Mouse (Mus musculus): Measurements from ENCODE around the gene Abcc8. TPM values are rescaled to one million over a fixed set of nuclear protein-coding genes. Genes with fewer than 3 reads are reported as not detected.

Abcc8 gene
- total RNA-seq (2014; fragmentation: Nextera tagmentation) (not detected in 2 replicates), total RNA-seq (2017) (0.11 and 0.23 TPM in 2 replicates), polyA plus RNA-seq (2012) (not detected in 2 replicates)

GRCm38 (mm10) chr7:46179431-46180275 lies at the start of gene Abcc8:
Abcc8 (minus strand) TSS chr7:46180033.
- Histone ChIP-seq H3K4me1 (ENCODE audit: insufficient read depth, low read depth, low read length) (no peaks in the 10 kb centered on the region), H3K27me3 (ENCODE audit: insufficient read depth, low read length) (0 out of 2 replicates have a peak, but pooled peaks cover 5% of the 10 kb centered on the region), H3K36me3 (replicated peaks) (no peaks in the 10 kb centered on the region), H3K9me3 (replicated peaks) (peaks cover 2% of the 10 kb centered on the region; the same call in 1 of the 2 replicates), H3K4me3 (ENCODE audit: low read depth, low read length) (no peak within 1 kb of the TSS)
- no peak for DNase-seq (ENCODE audit: low spot score)
- no peak for ATAC-seq (ENCODE audit: extremely low read depth, insufficient number of reproducible peaks, low FRiP score, poor library complexity, severe bottlenecking)
- no peak for TF ChIP-seq GATA2 (IDR thresholded peaks at IDR 0.05; ENCODE audit: borderline replicate concordance, low read depth, low read length)
- no peak for TF ChIP-seq GATA1 (IDR thresholded peaks at IDR 0.05; ENCODE audit: borderline replicate concordance, low read length)
- TF ChIP-seq TAL1 (conservative IDR thresholded peaks at IDR 0.05; ENCODE audit: low read depth, low read length) = no peak
- no peak for TF ChIP-seq POLR2AphosphoS5 (IDR thresholded peaks at IDR 0.05; ENCODE audit: insufficient replicate concordance, low read depth, low read length)
- TF ChIP-seq CTCF (IDR thresholded peaks at IDR 0.05; ENCODE audit: low read depth, low read length) = no peak

DNA sequence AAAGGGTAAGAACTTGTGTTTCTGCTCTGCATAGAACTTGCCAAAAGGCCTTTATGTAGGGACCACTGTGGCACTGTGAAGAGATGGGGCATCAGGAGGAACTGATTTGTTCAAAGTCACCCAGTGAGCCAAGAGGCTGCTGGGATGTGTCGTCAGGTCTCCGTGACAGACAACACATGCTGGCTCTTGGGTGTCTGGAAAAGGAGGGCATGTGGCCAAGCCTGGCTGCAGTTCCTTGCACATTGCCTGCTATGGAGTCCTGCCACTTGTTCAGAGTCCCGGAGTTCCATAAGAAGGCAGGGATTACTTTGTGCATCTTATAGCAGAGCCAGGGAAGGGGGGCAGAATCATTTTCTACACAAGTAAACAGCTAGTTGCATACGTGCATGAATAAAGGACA lies 47.1 kb upstream of the Abcc8 start:
- ATAC-seq (ENCODE audit: extremely low read depth, insufficient number of reproducible peaks, low FRiP score, poor library complexity, severe bottlenecking) (no peak), DNase-seq (ENCODE audit: low spot score) (no peak)
- Histone ChIP-seq H3K4me1 (ENCODE audit: insufficient read depth, low read depth, low read length) (no peaks in the 10 kb centered on the region), H3K4me3 (ENCODE audit: low read depth, low read length) (no peak overlapping the region), H3K36me3 (replicated peaks) (no peaks in the 10 kb centered on the region), H3K27me3 (ENCODE audit: insufficient read depth, low read length) (peaks cover 6% of the 10 kb centered on the region; the same call in 1 of the 2 replicates), H3K9me3 (replicated peaks) (no peaks in the 10 kb centered on the region)
- TF ChIP-seq TAL1 (conservative IDR thresholded peaks at IDR 0.05; ENCODE audit: low read depth, low read length) (no peak), CTCF (IDR thresholded peaks at IDR 0.05; ENCODE audit: low read depth, low read length) (no peak), GATA2 (IDR thresholded peaks at IDR 0.05; ENCODE audit: borderline replicate concordance, low read depth, low read length) (no peak), POLR2AphosphoS5 (IDR thresholded peaks at IDR 0.05; ENCODE audit: insufficient replicate concordance, low read depth, low read length) (no peak), GATA1 (IDR thresholded peaks at IDR 0.05; ENCODE audit: borderline replicate concordance, low read length) (no peak)

DNA sequence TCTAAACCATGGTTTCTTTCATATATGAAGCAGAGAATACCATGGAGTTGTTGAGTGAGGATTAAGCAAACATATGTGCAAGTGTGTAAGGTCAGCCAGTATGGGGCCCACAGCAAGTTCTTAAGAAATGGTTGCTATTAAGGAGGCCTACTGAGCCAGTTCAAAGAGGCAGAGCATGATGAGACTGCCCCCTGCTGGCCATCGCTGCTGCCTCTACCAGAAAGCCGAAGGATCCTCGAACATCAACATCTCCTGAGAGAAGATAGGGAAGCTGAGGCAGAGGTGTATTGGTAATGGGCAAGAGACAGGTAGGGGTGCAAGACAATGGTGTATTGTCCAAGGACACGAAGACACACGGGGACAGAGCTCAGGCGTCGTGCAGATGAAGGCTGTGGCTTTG lies 46.4 kb upstream of the Abcc8 start:
- no peak overlapping the region for H3K4me3 ChIP-seq (ENCODE audit: low read depth, low read length)
- H3K27me3 ChIP-seq (ENCODE audit: insufficient read depth, low read length) = peaks cover 10% of the 10 kb centered on the region; the same call in 1 of the 2 replicates
- TF ChIP-seq TAL1 (conservative IDR thresholded peaks at IDR 0.05; ENCODE audit: low read depth, low read length) = no peak
- peak; percentile 62; the same call in 1 of the 2 replicates for TF ChIP-seq CTCF (IDR thresholded peaks at IDR 0.05; ENCODE audit: low read depth, low read length)
- DNase-seq (ENCODE audit: low spot score) = peak; percentile 37
- H3K36me3 ChIP-seq (replicated peaks) = no peaks in the 10 kb centered on the region
- H3K9me3 ChIP-seq (replicated peaks) = no peaks in the 10 kb centered on the region
- no peak for ATAC-seq (ENCODE audit: extremely low read depth, insufficient number of reproducible peaks, low FRiP score, poor library complexity, severe bottlenecking)
- no peaks in the 10 kb centered on the region for H3K4me1 ChIP-seq (ENCODE audit: insufficient read depth, low read depth, low read length)

DNA sequence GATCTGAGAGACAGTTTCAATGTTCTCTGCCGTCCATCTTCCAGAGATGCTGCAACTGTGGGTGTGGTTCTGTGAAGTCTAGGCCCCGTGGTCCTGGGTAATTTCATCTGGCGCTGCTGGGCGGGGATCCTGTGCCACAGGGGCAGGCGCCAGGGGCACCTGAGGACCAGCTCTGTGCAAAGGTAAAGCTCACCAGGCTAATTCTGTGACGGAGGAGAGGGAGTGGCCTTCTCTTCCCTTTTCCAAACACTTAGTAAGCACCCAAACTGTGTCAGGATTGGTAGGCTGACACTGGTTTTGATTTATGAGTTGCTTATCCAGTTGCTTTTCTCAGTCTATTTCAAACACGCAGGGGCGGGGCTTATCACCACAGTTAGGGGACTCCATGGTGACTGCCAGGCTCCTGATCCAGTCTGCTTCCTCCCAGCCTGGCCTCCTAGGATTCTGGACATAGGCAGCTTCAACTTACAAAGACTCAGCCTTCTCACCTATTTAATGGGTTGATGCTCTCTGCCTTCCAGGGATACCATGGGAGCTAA lies 40.8 kb upstream of the Abcc8 start:
- Histone ChIP-seq H3K36me3 (replicated peaks) (no peaks in the 10 kb centered on the region), H3K4me3 (ENCODE audit: low read depth, low read length) (no peak overlapping the region), H3K4me1 (ENCODE audit: insufficient read depth, low read depth, low read length) (peaks cover 3% of the 10 kb centered on the region; the same call in 1 of the 2 replicates), H3K27me3 (ENCODE audit: insufficient read depth, low read length) (peaks cover 12% of the 10 kb centered on the region; the same call in 1 of the 2 replicates), H3K9me3 (replicated peaks) (no peaks in the 10 kb centered on the region)
- DNase-seq (ENCODE audit: low spot score) (no peak), ATAC-seq (ENCODE audit: extremely low read depth, insufficient number of reproducible peaks, low FRiP score, poor library complexity, severe bottlenecking) (no peak)
- TF ChIP-seq GATA1 (IDR thresholded peaks at IDR 0.05; ENCODE audit: borderline replicate concordance, low read length) = no peak
- no peak for TF ChIP-seq GATA2 (IDR thresholded peaks at IDR 0.05; ENCODE audit: borderline replicate concordance, low read depth, low read length)
- TF ChIP-seq POLR2AphosphoS5 (IDR thresholded peaks at IDR 0.05; ENCODE audit: insufficient replicate concordance, low read depth, low read length) = no peak
- no peak for TF ChIP-seq TAL1 (conservative IDR thresholded peaks at IDR 0.05; ENCODE audit: low read depth, low read length)
- TF ChIP-seq CTCF (IDR thresholded peaks at IDR 0.05; ENCODE audit: low read depth, low read length) = no peak

GRCm38 (mm10) chr7:46218415-46218814 lies 38.6 kb upstream of the Abcc8 start:
- Histone ChIP-seq H3K27me3 (ENCODE audit: insufficient read depth, low read length) (peaks cover 10% of the 10 kb centered on the region; the same call in 1 of the 2 replicates), H3K4me1 (ENCODE audit: insufficient read depth, low read depth, low read length) (peaks cover 3% of the 10 kb centered on the region; the same call in 1 of the 2 replicates), H3K36me3 (replicated peaks) (no peaks in the 10 kb centered on the region), H3K4me3 (ENCODE audit: low read depth, low read length) (no peak overlapping the region), H3K9me3 (replicated peaks) (no peaks in the 10 kb centered on the region)
- DNase-seq (ENCODE audit: low spot score) (no peak), ATAC-seq (ENCODE audit: extremely low read depth, insufficient number of reproducible peaks, low FRiP score, poor library complexity, severe bottlenecking) (no peak)
- TF ChIP-seq TAL1 (conservative IDR thresholded peaks at IDR 0.05; ENCODE audit: low read depth, low read length) = no peak
- TF ChIP-seq GATA1 (IDR thresholded peaks at IDR 0.05; ENCODE audit: borderline replicate concordance, low read length) = no peak
- TF ChIP-seq CTCF (IDR thresholded peaks at IDR 0.05; ENCODE audit: low read depth, low read length) = no peak
- TF ChIP-seq POLR2AphosphoS5 (IDR thresholded peaks at IDR 0.05; ENCODE audit: insufficient replicate concordance, low read depth, low read length) = no peak
- TF ChIP-seq GATA2 (IDR thresholded peaks at IDR 0.05; ENCODE audit: borderline replicate concordance, low read depth, low read length) = no peak

DNA sequence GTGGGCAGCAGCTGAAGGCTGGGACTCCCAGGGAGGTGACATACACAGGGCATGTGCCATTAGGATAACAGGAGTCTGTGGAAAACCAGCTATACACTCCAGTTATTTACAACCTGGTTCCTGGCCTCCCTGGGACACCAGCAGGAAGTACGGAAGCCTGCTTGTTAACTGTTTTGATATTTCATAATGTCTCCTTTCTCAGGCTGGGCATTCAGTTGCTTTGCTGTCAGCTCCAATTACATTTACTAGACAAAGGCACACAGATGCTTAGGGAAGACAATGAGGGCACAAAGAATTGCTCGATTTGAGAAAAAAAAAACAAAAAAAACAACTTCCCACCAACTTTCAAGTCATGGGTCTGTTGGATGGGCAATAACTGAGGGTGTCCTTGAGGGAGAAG lies 36.6 kb upstream of the Abcc8 start:
- H3K36me3 ChIP-seq (replicated peaks) = no peaks in the 10 kb centered on the region
- H3K27me3 ChIP-seq (ENCODE audit: insufficient read depth, low read length) = peaks cover 8% of the 10 kb centered on the region; the same call in 1 of the 2 replicates
- H3K4me3 ChIP-seq (ENCODE audit: low read depth, low read length) = no peak overlapping the region
- TF ChIP-seq POLR2AphosphoS5 (IDR thresholded peaks at IDR 0.05; ENCODE audit: insufficient replicate concordance, low read depth, low read length) (no peak), CTCF (IDR thresholded peaks at IDR 0.05; ENCODE audit: low read depth, low read length) (no peak), GATA2 (IDR thresholded peaks at IDR 0.05; ENCODE audit: borderline replicate concordance, low read depth, low read length) (no peak), TAL1 (conservative IDR thresholded peaks at IDR 0.05; ENCODE audit: low read depth, low read length) (no peak), GATA1 (IDR thresholded peaks at IDR 0.05; ENCODE audit: borderline replicate concordance, low read length) (no peak)
- DNase-seq (ENCODE audit: low spot score) = no peak
- H3K4me1 ChIP-seq (ENCODE audit: insufficient read depth, low read depth, low read length) = peaks cover 3% of the 10 kb centered on the region; the same call in 1 of the 2 replicates
- no peak for ATAC-seq (ENCODE audit: extremely low read depth, insufficient number of reproducible peaks, low FRiP score, poor library complexity, severe bottlenecking)
- H3K9me3 ChIP-seq (replicated peaks) = no peaks in the 10 kb centered on the region

Data from G1E (cell line).